Mouse (Mus musculus): ENCODE data around the gene Syt7. TPM values are rescaled to one million over a fixed set of nuclear protein-coding genes. Genes with fewer than 3 reads are reported as not detected.

The Syt7 gene
- polyA plus RNA-seq, 1 experiment from 2014 or later, result 0.96 TPM

- no peak overlapping the region for H3K27ac ChIP-seq (ENCODE audit: low read length)
- no peak overlapping the region for H3K4me2 ChIP-seq (replicated peaks; ENCODE audit: low read depth, low read length)
- H3K4me3 ChIP-seq (ENCODE audit: low read length), result no peak overlapping the region
- H3K36me3 ChIP-seq (ENCODE audit: insufficient read depth, low read length), result no peaks in the 10 kb centered on the region
- H3K9ac ChIP-seq (replicated peaks; ENCODE audit: low read length), result no peak overlapping the region
- no peaks in the 10 kb centered on the region for H3K27me3 ChIP-seq (ENCODE audit: insufficient read depth, low read length)
- ATAC-seq (ENCODE audit: low FRiP score, low TSS enrichment), result no peak
- WGBS, result 51% methylated on average over 8 of the region's 8 CpGs
- no peaks in the 10 kb centered on the region for H3K9me3 ChIP-seq (ENCODE audit: low read length)
- no peaks in the 10 kb centered on the region for H3K4me1 ChIP-seq (ENCODE audit: insufficient read depth, low read length)
Observed at GRCm38 (mm10) chr19:10397479-10398153, 8.7 kb downstream of the Syt7 start.

GRCm38 (mm10) chr19:10398296-10398695, 9.4 kb downstream of the Syt7 start:
- H3K4me2 ChIP-seq (replicated peaks; ENCODE audit: low read depth, low read length), result no peak overlapping the region
- WGBS, result 72% methylated on average over 6 of the region's 6 CpGs
- no peak overlapping the region for H3K4me3 ChIP-seq (ENCODE audit: low read length)
- H3K36me3 ChIP-seq (ENCODE audit: insufficient read depth, low read length), result no peaks in the 10 kb centered on the region
- H3K27me3 ChIP-seq (ENCODE audit: insufficient read depth, low read length), result no peaks in the 10 kb centered on the region
- ATAC-seq (ENCODE audit: low FRiP score, low TSS enrichment), result no peak
- H3K9ac ChIP-seq (replicated peaks; ENCODE audit: low read length), result no peak overlapping the region
- no peaks in the 10 kb centered on the region for H3K4me1 ChIP-seq (ENCODE audit: insufficient read depth, low read length)
- H3K27ac ChIP-seq (ENCODE audit: low read length), result no peak overlapping the region
- no peaks in the 10 kb centered on the region for H3K9me3 ChIP-seq (ENCODE audit: low read length)

GRCm38 (mm10) chr19:10402771-10403494, 14.0 kb downstream of the Syt7 start:
- no peak overlapping the region for H3K4me3 ChIP-seq (ENCODE audit: low read length)
- H3K27me3 ChIP-seq (ENCODE audit: insufficient read depth, low read length), result no peaks in the 10 kb centered on the region
- H3K9me3 ChIP-seq (ENCODE audit: low read length), result no peaks in the 10 kb centered on the region
- no peak overlapping the region for H3K27ac ChIP-seq (ENCODE audit: low read length)
- WGBS, result 26% methylated on average over 16 of the region's 16 CpGs
- H3K4me2 ChIP-seq (replicated peaks; ENCODE audit: low read depth, low read length), result no peak overlapping the region
- no peak overlapping the region for H3K9ac ChIP-seq (replicated peaks; ENCODE audit: low read length)
- ATAC-seq (ENCODE audit: low FRiP score, low TSS enrichment), result peak; percentile 55
- no peaks in the 10 kb centered on the region for H3K4me1 ChIP-seq (ENCODE audit: insufficient read depth, low read length)
- no peaks in the 10 kb centered on the region for H3K36me3 ChIP-seq (ENCODE audit: insufficient read depth, low read length)

GRCm38 (mm10) chr19:10403593-10404380, 14.9 kb downstream of the Syt7 start:
- Histone ChIP-seq H3K36me3 (ENCODE audit: insufficient read depth, low read length) (no peaks in the 10 kb centered on the region), H3K9ac (replicated peaks; ENCODE audit: low read length) (no peak overlapping the region), H3K4me1 (ENCODE audit: insufficient read depth, low read length) (no peaks in the 10 kb centered on the region), H3K4me2 (replicated peaks; ENCODE audit: low read depth, low read length) (no peak overlapping the region), H3K27me3 (ENCODE audit: insufficient read depth, low read length) (no peaks in the 10 kb centered on the region), H3K9me3 (ENCODE audit: low read length) (no peaks in the 10 kb centered on the region), H3K27ac (ENCODE audit: low read length) (no peak overlapping the region), H3K4me3 (ENCODE audit: low read length) (no peak overlapping the region)
- WGBS, result 72% methylated on average over 10 of the region's 10 CpGs
- ATAC-seq (ENCODE audit: low FRiP score, low TSS enrichment), result no peak

GRCm38 (mm10) chr19:10404424-10404823, 15.5 kb downstream of the Syt7 start:
- no peak overlapping the region for H3K9ac ChIP-seq (replicated peaks; ENCODE audit: low read length)
- H3K4me1 ChIP-seq (ENCODE audit: insufficient read depth, low read length), result no peaks in the 10 kb centered on the region
- no peak overlapping the region for H3K27ac ChIP-seq (ENCODE audit: low read length)
- no peaks in the 10 kb centered on the region for H3K9me3 ChIP-seq (ENCODE audit: low read length)
- 65% methylated on average over 10 of the region's 10 CpGs for WGBS
- no peak for ATAC-seq (ENCODE audit: low FRiP score, low TSS enrichment)
- H3K36me3 ChIP-seq (ENCODE audit: insufficient read depth, low read length), result no peaks in the 10 kb centered on the region
- no peak overlapping the region for H3K4me2 ChIP-seq (replicated peaks; ENCODE audit: low read depth, low read length)
- H3K4me3 ChIP-seq (ENCODE audit: low read length), result no peak overlapping the region
- no peaks in the 10 kb centered on the region for H3K27me3 ChIP-seq (ENCODE audit: insufficient read depth, low read length)

GRCm38 (mm10) chr19:10404911-10405310, 16.0 kb downstream of the Syt7 start:
- Histone ChIP-seq H3K9me3 (ENCODE audit: low read length) (no peaks in the 10 kb centered on the region), H3K4me3 (ENCODE audit: low read length) (no peak overlapping the region), H3K4me1 (ENCODE audit: insufficient read depth, low read length) (no peaks in the 10 kb centered on the region), H3K4me2 (replicated peaks; ENCODE audit: low read depth, low read length) (no peak overlapping the region), H3K36me3 (ENCODE audit: insufficient read depth, low read length) (no peaks in the 10 kb centered on the region), H3K9ac (replicated peaks; ENCODE audit: low read length) (no peak overlapping the region), H3K27ac (ENCODE audit: low read length) (no peak overlapping the region), H3K27me3 (ENCODE audit: insufficient read depth, low read length) (no peaks in the 10 kb centered on the region)
- ATAC-seq (ENCODE audit: low FRiP score, low TSS enrichment), result no peak
- WGBS, result 43% methylated on average over 2 of the region's 2 CpGs

- peak overlapping the region; percentile 26 for H3K4me3 ChIP-seq (ENCODE audit: low read length)
- H3K4me1 ChIP-seq (ENCODE audit: insufficient read depth, low read length), result peaks cover 18% of the 10 kb centered on the region
- no peaks in the 10 kb centered on the region for H3K27me3 ChIP-seq (ENCODE audit: insufficient read depth, low read length)
- H3K36me3 ChIP-seq (ENCODE audit: insufficient read depth, low read length), result no peaks in the 10 kb centered on the region
- no peaks in the 10 kb centered on the region for H3K9me3 ChIP-seq (ENCODE audit: low read length)
- ATAC-seq (ENCODE audit: low FRiP score, low TSS enrichment), result peak; percentile 81
- H3K9ac ChIP-seq (replicated peaks; ENCODE audit: low read length), result no peak overlapping the region
- peak overlapping the region; percentile 45 for H3K4me2 ChIP-seq (replicated peaks; ENCODE audit: low read depth, low read length)
- H3K27ac ChIP-seq (ENCODE audit: low read length), result no peak overlapping the region
- WGBS, result 1% methylated on average over 17 of the region's 19 CpGs
Observed at GRCm38 (mm10) chr19:10413701-10414242, 24.9 kb downstream of the Syt7 start.

GRCm38 (mm10) chr19:10415508-10415907, 26.6 kb downstream of the Syt7 start:
- Histone ChIP-seq H3K27ac (ENCODE audit: low read length) (no peak overlapping the region), H3K4me1 (ENCODE audit: insufficient read depth, low read length) (peaks cover 18% of the 10 kb centered on the region), H3K36me3 (ENCODE audit: insufficient read depth, low read length) (no peaks in the 10 kb centered on the region), H3K9ac (replicated peaks; ENCODE audit: low read length) (no peak overlapping the region), H3K4me2 (replicated peaks; ENCODE audit: low read depth, low read length) (no peak overlapping the region), H3K27me3 (ENCODE audit: insufficient read depth, low read length) (no peaks in the 10 kb centered on the region), H3K9me3 (ENCODE audit: low read length) (no peaks in the 10 kb centered on the region), H3K4me3 (ENCODE audit: low read length) (no peak overlapping the region)
- WGBS, result 71% methylated on average over 5 of the region's 5 CpGs
- ATAC-seq (ENCODE audit: low FRiP score, low TSS enrichment), result no peak

- Histone ChIP-seq H3K4me1 (ENCODE audit: insufficient read depth, low read length) (peaks cover 23% of the 10 kb centered on the region), H3K27me3 (ENCODE audit: insufficient read depth, low read length) (no peaks in the 10 kb centered on the region), H3K4me2 (replicated peaks; ENCODE audit: low read depth, low read length) (no peak overlapping the region), H3K4me3 (ENCODE audit: low read length) (no peak overlapping the region), H3K9ac (replicated peaks; ENCODE audit: low read length) (no peak overlapping the region), H3K27ac (ENCODE audit: low read length) (no peak overlapping the region), H3K9me3 (ENCODE audit: low read length) (no peaks in the 10 kb centered on the region), H3K36me3 (ENCODE audit: insufficient read depth, low read length) (no peaks in the 10 kb centered on the region)
- 52% methylated on average over 8 of the region's 8 CpGs for WGBS
- ATAC-seq (ENCODE audit: low FRiP score, low TSS enrichment), result no peak
Observed at GRCm38 (mm10) chr19:10416889-10417288, 28.0 kb downstream of the Syt7 start.

Measured in kidney, embryonic 16.5 days (tissue).